Mouse (Mus musculus) heart, embryonic 12.5 days (tissue): Measurements from ENCODE around the gene Zbtb4. TPM values are rescaled to one million over a fixed set of nuclear protein-coding genes. Genes with fewer than 3 reads are reported as not detected.

Experiments
- ATAC-seq: fragments of 200-750 bp; cut with Nextera tagmentation; 2 replicates; pipeline ENCODE4 v1.8.0; 2017; ENCODE audit warnings: moderate TSS enrichment, moderate library complexity; ENCODE audit not compliant: insufficient number of reproducible peaks, low FRiP score
- H3K27ac ChIP-seq: fragments of 300-500 bp; sonication (generic); 2 replicates; pipeline ENCODE4 v1.5.1; 2016; ENCODE audit warnings: mild to moderate bottlenecking, moderate library complexity; ENCODE audit not compliant: poor library complexity, severe bottlenecking
- H3K27me3 ChIP-seq: fragments of 300-500 bp; sonication (generic); replicated peaks from 2 replicates; pipeline ENCODE4 v1.6.1; 2016; ENCODE audit warnings: mild to moderate bottlenecking, moderate library complexity
- H3K36me3 ChIP-seq: fragments of 300-500 bp; sonication (generic); 2 replicates; pipeline ENCODE4 v1.6.1; 2016; ENCODE audit warnings: mild to moderate bottlenecking, moderate library complexity
- H3K4me1 ChIP-seq: fragments of 300-500 bp; sonication (generic); replicated peaks from 2 replicates; pipeline ENCODE4 v1.6.1; 2016; ENCODE audit warnings: mild to moderate bottlenecking
- H3K4me2 ChIP-seq: fragments of 300-500 bp; sonication (generic); 2 replicates; pipeline ENCODE4 v1.6.1; 2016; ENCODE audit warnings: mild to moderate bottlenecking, moderate library complexity
- H3K4me3 ChIP-seq: fragments of 300-500 bp; sonication (generic); 2 replicates; pipeline ENCODE4 v1.5.1; 2016; ENCODE audit warnings: mild to moderate bottlenecking
- H3K9ac ChIP-seq: fragments of 300-500 bp; sonication (generic); 2 replicates; pipeline ENCODE4 v1.6.1; 2016; ENCODE audit warnings: mild to moderate bottlenecking, moderate library complexity
- H3K9me3 ChIP-seq: fragments of 300-500 bp; sonication (generic); replicated peaks from 2 replicates; pipeline ENCODE4 v1.6.1; 2016; ENCODE audit warnings: mild to moderate bottlenecking, moderate library complexity
- WGBS: fragments of 180-500 bp; shearing (Covaris S2); methylation state at CpG from one replicate; pipeline ENCODE4 v1.1.7; 2016; 5-methylcytosine and 5-hydroxymethylcytosine counted together
- polyA plus RNA-seq: library from polyadenylated mRNA; unstranded; fragments of >200 nt; fragmentation: Nextera tagmentation; extraction: Ambion mirVana; gene quantifications from 2 replicates; pipeline ENCODE4 v1.2.1, GENCODE M21; 2016

Zbtb4 gene
- polyA plus RNA-seq, 1 experiment from 2014 or later, result 2.9 TPM

DNA sequence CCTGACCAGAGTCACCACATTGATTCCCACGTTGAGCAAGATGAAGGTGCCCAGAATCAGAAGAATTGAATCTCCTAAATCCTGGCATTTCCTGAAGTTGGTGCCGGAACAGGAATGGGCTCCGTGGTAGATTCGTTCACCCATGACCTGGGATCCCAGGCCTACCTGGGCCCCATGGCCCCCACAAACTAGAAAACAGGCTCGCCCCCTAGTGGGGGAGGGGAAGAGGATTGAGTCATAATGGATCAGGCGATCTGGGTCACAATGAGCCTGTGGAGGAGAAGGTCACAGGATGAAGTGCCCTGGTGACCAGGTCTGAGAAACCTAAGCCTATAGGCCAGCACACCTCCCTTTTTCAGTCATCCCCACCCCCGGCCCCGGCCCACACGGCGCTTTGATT, 49.4 kb downstream of the Zbtb4 start, which contains the start of gene Gm39566:
Gm39566 (minus strand) TSS at position 144 of the 400 bp plus-strand sequence.
- H3K9me3 ChIP-seq, result no peaks in the 10 kb centered on the region; the same call in 1 of the 2 replicates
- H3K9ac ChIP-seq, result no peak within 1 kb of the TSS
- H3K36me3 ChIP-seq, result no peaks in the 10 kb centered on the region
- no peak within 1 kb of the TSS for H3K4me3 ChIP-seq
- no peaks in the 10 kb centered on the region for H3K4me1 ChIP-seq
- H3K27me3 ChIP-seq, result 0 out of 2 replicates have a peak, but pooled peaks cover 3% of the 10 kb centered on the region
- WGBS, result 55% methylated on average over 10 of the region's 10 CpGs
- H3K4me2 ChIP-seq, result no peak within 1 kb of the TSS
- no peak for ATAC-seq
- H3K27ac ChIP-seq, result no peak within 1 kb of the TSS

GRCm38 (mm10) chr11:69816520-69816919, 50.8 kb downstream of the Zbtb4 start:
- WGBS, result 89% methylated on average over 12 of the region's 12 CpGs
- Histone ChIP-seq H3K4me3 (no peak overlapping the region), H3K9ac (no peak overlapping the region), H3K4me1 (no peaks in the 10 kb centered on the region), H3K4me2 (no peak overlapping the region), H3K9me3 (no peaks in the 10 kb centered on the region; the same call in 1 of the 2 replicates), H3K27me3 (0 out of 2 replicates have a peak, but pooled peaks cover 6% of the 10 kb centered on the region), H3K36me3 (no peaks in the 10 kb centered on the region), H3K27ac (no peak overlapping the region)
- no peak for ATAC-seq

DNA sequence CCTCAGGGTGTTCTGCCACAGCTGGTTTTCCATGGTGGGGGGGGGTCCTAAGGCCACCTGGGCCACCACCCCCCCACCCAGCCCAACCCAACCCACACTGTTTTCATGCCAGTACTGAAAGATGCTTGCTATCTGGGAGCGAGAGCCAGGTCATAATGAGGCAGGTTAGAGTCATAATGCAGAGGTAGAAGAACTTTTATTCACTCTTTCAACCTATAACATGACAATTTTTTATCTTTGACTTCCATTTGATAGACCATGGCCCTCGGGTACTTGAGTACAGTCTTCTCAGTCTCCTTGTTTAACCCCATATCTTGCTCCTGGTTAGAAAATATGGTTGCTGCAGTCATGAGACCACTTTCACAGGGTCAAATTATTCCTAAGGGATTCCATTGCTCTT, 52.7 kb downstream of the Zbtb4 start, which contains the start of gene Spem2:
Spem2 (minus strand) TSS at position 101 of the 400 bp plus-strand sequence.
- no peak within 1 kb of the TSS for H3K4me2 ChIP-seq
- H3K27ac ChIP-seq, result no peak within 1 kb of the TSS
- no peak within 1 kb of the TSS for H3K9ac ChIP-seq
- H3K36me3 ChIP-seq, result no peaks in the 10 kb centered on the region
- H3K9me3 ChIP-seq, result no peaks in the 10 kb centered on the region; the same call in 1 of the 2 replicates
- H3K27me3 ChIP-seq, result 0 out of 2 replicates have a peak, but pooled peaks cover 6% of the 10 kb centered on the region
- H3K4me1 ChIP-seq, result no peaks in the 10 kb centered on the region
- ATAC-seq, result no peak
- WGBS, result 66% methylated on average over 2 of the region's 2 CpGs
- no peak within 1 kb of the TSS for H3K4me3 ChIP-seq

- Histone ChIP-seq H3K4me2 (no peak overlapping the region), H3K36me3 (no peaks in the 10 kb centered on the region), H3K9me3 (no peaks in the 10 kb centered on the region; the same call in 1 of the 2 replicates), H3K27ac (no peak overlapping the region), H3K4me1 (no peaks in the 10 kb centered on the region), H3K4me3 (no peak overlapping the region), H3K27me3 (0 out of 2 replicates have a peak, but pooled peaks cover 6% of the 10 kb centered on the region), H3K9ac (no peak overlapping the region)
- ATAC-seq, result no peak
- 86% methylated on average over 8 of the region's 8 CpGs for WGBS
Measured at GRCm38 (mm10) chr11:69818871-69819270, 53.2 kb downstream of the Zbtb4 start.

GRCm38 (mm10) chr11:69822080-69822479, 56.4 kb downstream of the Zbtb4 start, which contains the start of gene Spem1:
Gene Spem1 (minus strand): TSS chr11:69822180.
- H3K4me2 ChIP-seq, result no peak within 1 kb of the TSS
- 88% methylated on average over 3 of the region's 3 CpGs for WGBS
- no peak for ATAC-seq
- H3K36me3 ChIP-seq, result peaks cover 21% of the 10 kb centered on the region
- H3K4me3 ChIP-seq, result no peak within 1 kb of the TSS
- no peak within 1 kb of the TSS for H3K27ac ChIP-seq
- 0 out of 2 replicates have a peak, but pooled peaks cover 3% of the 10 kb centered on the region for H3K27me3 ChIP-seq
- no peaks in the 10 kb centered on the region; the same call in 1 of the 2 replicates for H3K9me3 ChIP-seq
- no peak within 1 kb of the TSS for H3K9ac ChIP-seq
- no peaks in the 10 kb centered on the region for H3K4me1 ChIP-seq

GRCm38 (mm10) chr11:69823456-69823855, 57.7 kb downstream of the Zbtb4 start:
- no peaks in the 10 kb centered on the region for H3K9me3 ChIP-seq
- WGBS, result 54% methylated on average over 2 of the region's 2 CpGs
- H3K4me1 ChIP-seq, result no peaks in the 10 kb centered on the region
- no peak for ATAC-seq
- H3K4me2 ChIP-seq, result no peak overlapping the region
- no peak overlapping the region for H3K9ac ChIP-seq
- no peak overlapping the region for H3K4me3 ChIP-seq
- peaks cover 35% of the 10 kb centered on the region for H3K36me3 ChIP-seq
- H3K27ac ChIP-seq, result no peak overlapping the region
- 0 out of 2 replicates have a peak, but pooled peaks cover 3% of the 10 kb centered on the region for H3K27me3 ChIP-seq

DNA sequence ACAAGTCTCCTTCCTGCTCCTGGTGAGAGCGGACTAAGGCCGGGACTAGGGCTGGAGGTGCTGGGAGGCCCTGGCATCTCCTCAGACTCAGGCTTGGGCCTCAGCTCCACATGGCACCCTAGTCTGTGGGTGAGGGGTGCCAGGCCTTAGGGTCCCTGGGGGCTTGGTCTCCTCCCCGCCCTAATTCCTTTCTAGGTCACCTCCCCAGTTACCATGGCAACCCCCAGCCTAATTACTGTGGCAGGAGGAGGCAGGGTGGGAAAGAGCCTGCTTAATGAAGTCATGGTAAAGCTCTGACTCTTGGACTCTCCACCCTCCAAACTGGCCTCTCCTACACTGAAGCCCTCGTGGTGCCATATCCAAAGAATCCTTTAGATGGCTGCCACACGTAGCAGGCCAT, 63.1 kb downstream of the Zbtb4 start:
- H3K9ac ChIP-seq, result no peak overlapping the region
- H3K4me2 ChIP-seq, result no peak overlapping the region
- 74% methylated on average over 5 of the region's 5 CpGs for WGBS
- H3K27ac ChIP-seq, result no peak overlapping the region
- H3K27me3 ChIP-seq, result peaks cover 21% of the 10 kb centered on the region
- H3K36me3 ChIP-seq, result peaks cover 35% of the 10 kb centered on the region
- H3K4me1 ChIP-seq, result peaks cover 3% of the 10 kb centered on the region; the same call in 1 of the 2 replicates
- no peak overlapping the region for H3K4me3 ChIP-seq
- H3K9me3 ChIP-seq, result no peaks in the 10 kb centered on the region
- ATAC-seq, result peak; percentile 52

- H3K9ac ChIP-seq, result peak overlapping the region; percentile 76
Measured at GRCm38 (mm10) chr11:69833554-69833953, 67.8 kb downstream of the Zbtb4 start.

More at GRCm38 (mm10) chr11:69833554-69833953, 67.8 kb downstream of the Zbtb4 start:
- Histone ChIP-seq H3K27me3 (peaks cover 50% of the 10 kb centered on the region), H3K4me1 (peaks cover 36% of the 10 kb centered on the region), H3K36me3 (no peaks in the 10 kb centered on the region), H3K27ac (no peak overlapping the region), H3K4me3 (peak overlapping the region; percentile 47), H3K9me3 (no peaks in the 10 kb centered on the region), H3K4me2 (peak overlapping the region; percentile 92)
- ATAC-seq, result no peak
- 41% methylated on average over 8 of the region's 8 CpGs for WGBS

Other genes with a start within 250 kb of the Zbtb4 start
- 0.15 and 0.59 TPM in 2 replicates for gene Dnah2, start 216.8 kb upstream of the Zbtb4 start, polyA plus RNA-seq
- gene Efnb3, start 205.7 kb upstream of the Zbtb4 start, polyA plus RNA-seq, result 87.4 and 90.0 TPM in 2 replicates
- 18.7 and 19.5 TPM in 2 replicates for gene Wrap53, start 185.7 kb upstream of the Zbtb4 start, polyA plus RNA-seq
- gene Trp53, start 185.6 kb upstream of the Zbtb4 start, polyA plus RNA-seq, result 76.0 and 79.1 TPM in 2 replicates
- 30.9 and 31.1 TPM in 2 replicates for gene Atp1b2, start 160.0 kb upstream of the Zbtb4 start, polyA plus RNA-seq
- 0.13 and 0.82 TPM in 2 replicates for gene Shbg, start 148.0 kb upstream of the Zbtb4 start, polyA plus RNA-seq
- 16.5 and 17.4 TPM in 2 replicates for gene Sat2, start 143.9 kb upstream of the Zbtb4 start, polyA plus RNA-seq
- gene Fxr2, start 132.9 kb upstream of the Zbtb4 start, polyA plus RNA-seq, result 37.1 and 40.1 TPM in 2 replicates
- not detected in 2 replicates for gene Sox15, start 110.6 kb upstream of the Zbtb4 start, polyA plus RNA-seq
- gene Mpdu1, start 103.3 kb upstream of the Zbtb4 start, polyA plus RNA-seq, result 48.6 and 53.8 TPM in 2 replicates
- 4.3 and 5.2 TPM in 2 replicates for gene Cd68, start 99.8 kb upstream of the Zbtb4 start, polyA plus RNA-seq
- 404 and 420 TPM in 2 replicates for gene Eif4a1, start 93.5 kb upstream of the Zbtb4 start, polyA plus RNA-seq
- 74.3 and 83.0 TPM in 2 replicates for gene Senp3, start 83.8 kb upstream of the Zbtb4 start, polyA plus RNA-seq
- 0.28 and 0.47 TPM in 2 replicates for gene Tnfsf13, start 80.1 kb upstream of the Zbtb4 start, polyA plus RNA-seq
- 5.6 and 6.9 TPM in 2 replicates for gene Tnfsf12, start 70.1 kb upstream of the Zbtb4 start, polyA plus RNA-seq
- 1.5 and 3.3 TPM in 2 replicates for gene Tnfsfm13, start 69.8 kb upstream of the Zbtb4 start, polyA plus RNA-seq
- gene Polr2a, start 7.3 kb upstream of the Zbtb4 start, polyA plus RNA-seq, result 23.7 and 25.2 TPM in 2 replicates
- gene Slc35g3, start 3.9 kb upstream of the Zbtb4 start, polyA plus RNA-seq, result 0.33 TPM in 2 replicates
- 5.6 and 7.7 TPM in 2 replicates for gene Chrnb1, start 30.0 kb downstream of the Zbtb4 start, polyA plus RNA-seq
- gene Fgf11, start 35.9 kb downstream of the Zbtb4 start, polyA plus RNA-seq, result 2.3 and 2.4 TPM in 2 replicates
- 1.5 and 1.6 TPM in 2 replicates for gene Tmem102, start 39.7 kb downstream of the Zbtb4 start, polyA plus RNA-seq
- gene Gm39566, start 49.4 kb downstream of the Zbtb4 start, polyA plus RNA-seq, result not detected in 2 replicates
- not detected in 2 replicates for gene Spem2, start 52.6 kb downstream of the Zbtb4 start, polyA plus RNA-seq
- gene Spem1, start 56.3 kb downstream of the Zbtb4 start, polyA plus RNA-seq, result not detected in 2 replicates
- 1.8 and 2.3 TPM in 2 replicates for gene Nlgn2, start 71.9 kb downstream of the Zbtb4 start, polyA plus RNA-seq
- 289 and 297 TPM in 2 replicates for gene Tmem256, start 72.6 kb downstream of the Zbtb4 start, polyA plus RNA-seq
- gene Plscr3, start 80.5 kb downstream of the Zbtb4 start, polyA plus RNA-seq, result 77.9 and 82.3 TPM in 2 replicates
- 0.28 and 0.32 TPM in 2 replicates for gene Tnk1, start 92.8 kb downstream of the Zbtb4 start, polyA plus RNA-seq
- not detected in 2 replicates for gene Tmem95, start 112.1 kb downstream of the Zbtb4 start, polyA plus RNA-seq
- gene Kctd11, start 115.5 kb downstream of the Zbtb4 start, polyA plus RNA-seq, result 4.1 and 4.5 TPM in 2 replicates
- gene Acap1, start 129.6 kb downstream of the Zbtb4 start, polyA plus RNA-seq, result 10.3 and 11.2 TPM in 2 replicates
- gene 2810408A11Rik, start 135.1 kb downstream of the Zbtb4 start, polyA plus RNA-seq, result 4.7 and 5.2 TPM in 2 replicates
- 7.6 and 9.2 TPM in 2 replicates for gene Neurl4, start 135.2 kb downstream of the Zbtb4 start, polyA plus RNA-seq
- gene Gps2, start 148.0 kb downstream of the Zbtb4 start, polyA plus RNA-seq, result 49.2 and 50.6 TPM in 2 replicates
- 1,286 and 1,307 TPM in 2 replicates for gene Eif5a, start 156.0 kb downstream of the Zbtb4 start, polyA plus RNA-seq
- 2.0 and 2.6 TPM in 2 replicates for gene Ybx2, start 169.9 kb downstream of the Zbtb4 start, polyA plus RNA-seq
- 25.9 and 28.8 TPM in 2 replicates for gene Slc2a4, start 182.3 kb downstream of the Zbtb4 start, polyA plus RNA-seq
- 2.1 and 2.5 TPM in 2 replicates for gene Cldn7, start 198.9 kb downstream of the Zbtb4 start, polyA plus RNA-seq
- 23.6 and 24.5 TPM in 2 replicates for gene Ctdnep1, start 215.2 kb downstream of the Zbtb4 start, polyA plus RNA-seq
- 103 and 109 TPM in 2 replicates for gene Elp5, start 216.6 kb downstream of the Zbtb4 start, polyA plus RNA-seq
- gene Gabarap, start 225.2 kb downstream of the Zbtb4 start, polyA plus RNA-seq, result 445 and 451 TPM in 2 replicates
- gene Phf23, start 229.9 kb downstream of the Zbtb4 start, polyA plus RNA-seq, result 51.0 and 54.1 TPM in 2 replicates
- 25.8 and 26.1 TPM in 2 replicates for gene Dvl2, start 234.7 kb downstream of the Zbtb4 start, polyA plus RNA-seq
- gene Acadvl, start 249.5 kb downstream of the Zbtb4 start, polyA plus RNA-seq, result 126 and 129 TPM in 2 replicates